Mouse (Mus musculus) bone marrow, adult 2 months (tissue): ENCODE data around the gene Dpep1.

Experiments
- CTCF ChIP-seq: fragments of 200-500 bp; IDR thresholded peaks from 2 replicates; pipeline ENCODE4 v1.5.1; 2011; ENCODE audit warnings: low read length, control low read depth; ENCODE audit not compliant: control insufficient read depth, insufficient read depth
- POLR2A ChIP-seq: fragments of 200-500 bp; IDR thresholded peaks from 2 replicates; pipeline ENCODE4 v1.6.1; 2011; ENCODE audit warnings: low read depth, mild to moderate bottlenecking, control low read depth, low read length, borderline replicate concordance; ENCODE audit not compliant: control insufficient read depth

GRCm38 (mm10) chr8:123146390-123146789 lies 39.7 kb upstream of the Dpep1 start:
- TF ChIP-seq CTCF = no peak
- no peak for TF ChIP-seq POLR2A
